Mouse (Mus musculus) megakaryocyte, embryonic 14.5 days (primary cell): ENCODE data around the gene Asap3.

ENCODE experiments used
- FLI1 ChIP-seq: IDR thresholded peaks from 2 replicates; pipeline ENCODE4 v1.6.1; 2012; ENCODE audit warnings: low read length, inconsistent platforms, mixed read lengths
- GATA1 ChIP-seq: IDR thresholded peaks from 3 replicates; pipeline ENCODE4 v1.6.1; 2012; ENCODE audit warnings: mixed read lengths, low read length, inconsistent platforms, borderline replicate concordance

GRCm38 (mm10) chr4:136173210-136173715, 32.9 kb upstream of the Asap3 start:
- TF ChIP-seq GATA1 = no peak
- TF ChIP-seq FLI1 = no peak
